Mouse (Mus musculus) large intestine, adult 2 months (tissue): Measurements from ENCODE around the gene Pdilt. TPM values are rescaled to one million over a fixed set of nuclear protein-coding genes. Genes with fewer than 3 reads are reported as not detected.
"Not testable (repeated sequence)": the region's sequence is repeated elsewhere in the genome, so short reads cannot be mapped to it uniquely, and the experiment has no call there.

Experiments used
- DNase-seq: peaks from one replicate; pipeline ENCODE4 v3.0.0-alpha.2; 2012; ENCODE audit warnings: low read depth, low spot score
- WGBS: fragments of 180-500 bp; shearing (Covaris S2); methylation state at CpG from one replicate; pipeline ENCODE4 v1.1.7; 2018; 5-methylcytosine and 5-hydroxymethylcytosine counted together
- polyA plus RNA-seq: library from polyadenylated mRNA; depleted of rRNA; stranded (reverse); fragments of >200 nt; gene quantifications from 2 replicates; pipeline ENCODE4 v1.2.3, GENCODE M21; 2012; rRNA removed

The Pdilt gene
- not detected in 2 replicates for polyA plus RNA-seq

DNA sequence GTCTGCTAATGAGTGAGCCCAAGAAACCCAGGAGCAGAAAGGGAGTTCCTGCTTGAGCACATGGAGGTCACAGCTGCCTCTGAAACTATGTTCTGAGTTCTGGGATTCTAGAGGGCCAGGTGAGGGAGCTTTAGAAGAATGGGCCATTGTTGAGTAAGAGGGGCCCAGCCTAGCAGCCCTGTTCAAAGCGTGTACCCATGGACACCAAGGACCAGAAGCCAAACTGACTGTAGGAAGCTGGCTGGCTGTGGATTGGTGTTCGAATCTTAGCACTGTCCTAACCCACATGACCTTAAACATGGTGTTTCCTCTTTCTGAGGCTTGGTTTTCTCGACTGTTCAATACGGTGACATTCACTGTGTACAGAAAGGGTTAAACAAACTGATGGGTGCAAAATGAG, at the start of gene Pdilt:
TSS of gene Pdilt (minus strand) at position 101 of the 400 bp plus-strand sequence.
- no peak for DNase-seq
- WGBS: 67% methylated on average over 4 of the region's 4 CpGs

DNA sequence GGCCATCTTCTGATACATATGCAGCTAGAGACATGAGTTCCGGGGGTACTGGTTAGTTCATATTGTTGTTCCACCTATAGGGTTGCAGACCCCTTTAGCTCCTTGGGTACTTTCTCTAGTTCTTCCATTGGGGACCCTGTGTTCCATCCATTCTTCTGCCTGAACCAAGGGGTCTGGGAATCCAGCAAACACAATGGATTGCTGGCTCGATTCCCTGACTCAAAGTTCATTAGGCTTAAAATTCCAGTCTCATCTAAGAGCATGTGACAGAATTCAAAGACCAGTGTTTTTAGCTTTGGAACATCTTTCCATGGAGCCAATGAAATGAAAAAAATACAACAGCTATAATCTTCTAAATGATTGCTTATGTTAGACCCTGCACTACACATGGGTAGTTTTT, 39.2 kb upstream of the Pdilt start:
- not testable (repeated sequence) for DNase-seq
- WGBS: 92% methylated on average over 2 of the region's 2 CpGs

DNA sequence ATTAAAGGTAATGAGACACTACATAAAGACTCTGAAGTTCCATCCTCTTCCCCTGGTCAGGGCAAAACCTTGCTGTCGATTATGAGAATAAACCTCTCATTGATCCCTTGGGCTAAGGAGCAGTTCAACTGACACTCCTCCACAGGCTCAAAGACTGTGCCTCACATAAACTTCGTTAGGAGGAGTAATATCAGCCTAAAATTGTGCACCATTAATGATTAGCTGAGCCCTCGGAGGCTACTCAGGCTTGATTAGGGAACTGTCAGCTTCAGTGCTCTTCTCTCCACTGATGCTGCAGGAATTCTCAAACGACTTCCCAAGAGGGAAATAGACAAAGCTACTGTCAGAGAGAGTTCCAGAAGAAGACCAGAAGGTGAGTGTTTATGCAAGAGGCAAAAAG, 38.2 kb upstream of the Pdilt start:
- DNase-seq: no peak
- 45% methylated on average over 4 of the region's 4 CpGs for WGBS

DNA sequence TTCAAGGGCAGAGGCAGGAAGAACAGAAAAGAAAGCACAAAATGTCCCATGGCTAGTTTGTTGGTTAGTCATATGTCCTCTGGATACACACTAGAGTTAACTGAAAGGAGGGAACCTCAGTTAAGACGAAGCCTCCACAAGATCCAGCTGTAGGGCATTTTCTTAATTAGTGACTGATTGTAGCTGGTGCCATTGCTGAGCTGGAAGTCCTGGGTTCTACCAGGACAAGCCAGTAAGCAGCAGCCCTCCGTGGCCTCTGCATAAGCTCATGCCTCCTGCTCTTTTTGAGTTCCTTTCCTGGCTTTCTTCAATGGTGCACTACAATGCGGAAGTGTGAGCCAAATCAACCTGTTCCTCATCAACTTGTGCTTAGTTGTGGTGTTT, 37.2 kb upstream of the Pdilt start:
- DNase-seq: no peak
- 81% methylated on average over 3 of the region's 3 CpGs for WGBS

DNA sequence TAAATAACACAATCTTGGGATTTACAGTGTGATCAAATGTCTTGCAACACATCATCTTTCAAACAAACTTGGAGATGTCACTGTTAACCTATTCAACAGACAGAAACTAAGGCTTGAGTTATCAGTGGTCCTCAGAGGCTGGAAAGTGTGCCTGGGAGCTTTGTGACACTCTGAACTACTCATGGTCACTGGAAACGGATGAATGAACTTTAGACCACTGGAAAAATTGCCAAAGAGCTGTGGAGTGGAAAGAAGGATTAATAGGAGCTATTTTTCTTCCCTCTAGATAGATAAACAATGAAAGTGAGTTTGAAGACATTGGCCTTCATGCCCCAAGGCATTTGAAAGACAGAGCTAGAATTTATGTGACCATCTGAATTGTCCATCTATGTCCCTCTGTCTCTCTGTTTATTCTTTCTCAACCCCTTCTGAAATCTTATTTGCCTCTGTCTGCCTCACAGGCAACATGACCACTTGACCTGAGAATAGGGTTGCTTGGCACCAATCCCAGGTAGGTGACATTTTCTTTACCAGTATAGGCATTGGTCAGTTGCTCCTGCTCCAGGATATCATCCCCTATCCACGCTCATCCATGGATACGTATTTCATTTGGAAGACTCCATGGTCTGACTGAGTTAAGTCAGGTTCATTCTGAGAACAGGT, 36.6 kb upstream of the Pdilt start:
- DNase-seq: no peak

DNA sequence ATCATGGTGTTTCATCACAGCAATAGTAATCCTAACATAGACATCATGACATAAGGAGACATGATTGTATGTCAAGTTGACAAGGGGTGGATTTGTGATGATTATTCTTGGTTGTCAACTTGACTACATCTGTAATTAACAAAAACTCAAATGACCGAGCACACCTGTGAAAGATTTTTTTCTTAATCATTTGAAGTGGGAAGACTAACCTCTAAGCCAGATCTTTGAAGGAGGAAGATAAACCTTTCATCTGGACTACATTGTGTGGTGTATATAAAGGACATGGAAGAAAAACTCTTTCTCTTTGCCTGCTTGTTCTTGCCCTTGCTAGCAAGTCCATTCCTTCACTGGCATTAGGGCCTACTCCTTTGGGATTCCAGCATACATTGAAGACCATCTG, 30.8 kb upstream of the Pdilt start, which contains the start of gene Acsm2:
TSS of gene Acsm2 (plus strand) at position 301 of the 400 bp plus-strand sequence.
- 81% methylated on average over 1 of the region's 1 CpGs for WGBS
- no peak for DNase-seq

More for the DNA sequence above, 36.6 kb upstream of the Pdilt start:
- 71% methylated on average over 3 of the region's 3 CpGs for WGBS

DNA sequence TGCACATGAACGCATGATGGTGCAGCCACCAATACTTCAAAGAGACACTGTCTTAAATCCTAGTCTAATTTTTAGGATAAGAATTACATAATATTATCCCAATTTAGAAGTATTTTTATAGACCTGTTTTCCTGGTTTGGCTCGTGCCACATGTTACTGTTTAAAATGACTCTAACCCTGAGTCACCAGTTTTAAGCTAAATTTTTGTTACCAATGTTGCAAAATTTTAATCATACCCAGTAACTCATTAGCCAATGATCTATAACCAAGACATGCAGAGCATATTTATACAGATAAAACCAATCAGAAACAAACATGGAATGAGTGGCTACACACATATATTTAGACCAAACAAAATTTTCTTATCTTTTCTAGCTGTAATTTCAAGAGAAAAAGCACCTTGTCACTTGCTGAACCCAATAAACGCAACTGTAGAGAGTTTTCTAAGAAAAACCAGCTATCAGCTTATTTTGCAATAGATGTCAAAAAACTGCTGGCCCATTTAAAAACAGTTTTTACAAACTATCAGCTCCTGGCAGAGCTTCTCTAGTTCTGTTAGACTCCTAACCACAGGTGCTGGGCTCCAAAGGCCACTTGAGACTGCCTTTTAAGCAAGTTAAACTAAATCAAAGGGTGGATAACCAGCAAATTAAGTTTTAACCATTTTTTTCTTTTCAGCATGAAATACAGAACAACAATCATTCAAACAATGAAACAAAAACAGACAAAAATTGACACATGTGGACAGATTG, 27.4 kb upstream of the Pdilt start:
- 69% methylated on average over 3 of the region's 3 CpGs for WGBS

DNA sequence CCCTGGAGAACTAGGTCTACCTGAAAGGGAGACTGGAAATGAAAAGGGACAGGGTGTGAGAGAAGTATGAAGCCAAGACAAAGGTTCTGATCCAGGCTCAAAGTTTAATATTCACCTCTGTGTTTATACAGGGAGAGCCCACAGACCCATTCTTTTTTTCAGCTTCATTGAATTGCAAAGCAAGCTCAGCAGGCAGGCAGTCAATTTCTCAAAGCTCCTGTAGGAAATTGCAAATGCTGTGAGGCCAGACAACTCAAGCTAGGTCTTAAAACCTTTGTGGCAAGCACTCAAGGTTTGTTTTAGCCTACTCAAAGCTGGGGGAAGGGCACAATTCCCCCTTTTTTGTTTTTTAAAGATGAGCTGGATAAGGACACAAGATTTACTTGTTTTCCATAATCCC, 22.3 kb upstream of the Pdilt start:
- DNase-seq: no peak

More for the DNA sequence above, 27.4 kb upstream of the Pdilt start:
- DNase-seq: no peak

DNA sequence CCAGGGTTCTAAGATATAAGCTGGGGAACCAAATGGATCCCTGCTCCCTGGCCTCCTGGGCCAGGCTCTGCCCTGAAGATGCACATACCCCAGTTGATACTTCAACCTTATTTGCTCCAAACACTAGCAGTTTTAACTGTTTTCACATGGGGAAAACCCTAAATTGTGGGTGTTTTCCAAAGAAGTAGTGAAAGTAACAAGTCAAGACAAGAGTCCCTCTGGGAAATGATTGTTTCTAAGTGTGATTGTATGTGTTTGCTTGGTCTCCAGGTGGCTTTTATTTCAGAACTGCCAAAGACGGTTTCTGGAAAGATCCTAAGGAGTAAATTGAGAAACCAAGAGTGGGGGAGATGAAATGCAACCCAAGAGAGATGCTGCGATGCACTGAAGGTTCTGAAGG, 19.2 kb upstream of the Pdilt start:
- 58% methylated on average over 2 of the region's 2 CpGs for WGBS

DNA sequence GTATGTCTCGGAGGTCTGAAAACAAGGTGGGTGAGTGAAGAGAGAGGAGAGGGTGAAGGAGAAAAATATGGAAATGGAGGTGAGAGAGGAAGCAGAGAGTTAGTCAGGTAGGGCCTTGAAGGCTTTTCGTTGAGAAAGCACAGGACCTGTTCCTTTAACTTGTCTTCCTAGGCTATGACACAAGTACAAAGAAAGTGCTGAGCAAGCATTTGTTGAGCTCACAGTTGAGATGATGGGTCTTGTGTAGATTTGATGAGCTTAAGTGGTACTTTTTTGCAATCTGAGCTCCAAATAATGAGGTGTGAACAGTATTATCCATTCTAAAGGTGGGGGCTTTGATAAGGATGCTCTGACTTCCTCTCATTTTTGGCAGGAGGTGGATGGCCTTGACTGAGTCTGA, 11.1 kb upstream of the Pdilt start:
- 75% methylated on average over 2 of the region's 2 CpGs for WGBS

More for the DNA sequence above, 19.2 kb upstream of the Pdilt start:
- DNase-seq: no peak

DNA sequence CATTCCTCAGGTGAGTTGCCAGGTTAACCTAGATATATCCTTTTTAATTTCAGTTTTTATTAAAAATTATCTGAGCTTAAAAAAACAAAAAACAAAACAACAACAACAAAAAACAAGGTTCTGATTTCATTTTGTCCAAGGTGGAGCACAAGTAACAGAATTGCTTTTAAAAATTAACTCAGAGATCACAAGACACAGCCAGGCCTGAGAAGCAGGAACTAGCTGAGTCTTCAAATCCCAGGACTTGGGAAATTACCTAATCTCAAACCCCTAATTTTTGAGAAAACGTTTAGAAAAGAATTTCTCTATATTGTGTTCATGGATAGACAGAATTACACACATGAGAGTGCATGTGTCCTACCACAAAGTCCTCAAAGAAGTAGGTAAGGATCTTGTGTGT, 9.6 kb upstream of the Pdilt start:
- 43% methylated on average over 1 of the region's 1 CpGs for WGBS
- no peak for DNase-seq

More for the DNA sequence above, 11.1 kb upstream of the Pdilt start:
- DNase-seq: no peak

DNA sequence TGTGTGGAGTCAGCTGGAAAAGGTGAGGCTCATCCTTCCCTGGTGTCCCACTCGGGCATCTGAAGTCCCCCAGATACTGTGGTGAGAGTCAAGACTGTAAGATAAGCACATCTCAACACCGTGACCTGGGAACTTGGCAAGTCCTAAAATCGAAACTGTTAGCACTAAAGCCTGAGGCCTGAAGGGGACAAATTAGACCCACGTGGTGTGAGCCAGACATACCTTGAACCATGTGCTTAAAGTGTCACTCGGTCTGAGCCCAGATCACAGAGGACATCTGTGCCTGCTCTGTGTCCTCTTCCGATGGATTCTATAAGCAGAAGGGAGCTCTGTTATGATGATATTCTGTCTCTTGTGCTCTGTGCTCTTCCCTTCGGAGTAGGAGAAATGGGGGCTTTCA, 5.3 kb upstream of the Pdilt start:
- DNase-seq: no peak
- 71% methylated on average over 7 of the region's 7 CpGs for WGBS

DNA sequence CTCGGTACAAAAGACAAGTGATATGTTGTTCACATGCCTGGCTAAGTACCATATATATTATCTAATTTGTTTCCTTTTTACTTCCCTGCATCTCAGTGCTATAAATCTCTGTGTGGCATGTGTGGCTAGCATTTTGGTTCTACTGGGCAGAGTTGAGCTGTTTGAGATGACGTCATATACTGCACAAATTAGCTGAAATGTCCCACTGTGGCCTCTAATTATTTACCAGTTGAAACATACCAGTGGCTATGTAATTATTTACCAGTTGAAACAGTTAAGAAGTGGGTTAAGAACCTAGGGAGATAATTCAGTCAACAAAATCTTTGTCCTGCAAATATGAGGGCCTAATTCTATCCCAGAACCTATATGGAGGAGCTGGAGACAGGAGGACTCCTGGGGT, 4.3 kb upstream of the Pdilt start:
- 47% methylated on average over 2 of the region's 2 CpGs for WGBS
- DNase-seq: no peak

DNA sequence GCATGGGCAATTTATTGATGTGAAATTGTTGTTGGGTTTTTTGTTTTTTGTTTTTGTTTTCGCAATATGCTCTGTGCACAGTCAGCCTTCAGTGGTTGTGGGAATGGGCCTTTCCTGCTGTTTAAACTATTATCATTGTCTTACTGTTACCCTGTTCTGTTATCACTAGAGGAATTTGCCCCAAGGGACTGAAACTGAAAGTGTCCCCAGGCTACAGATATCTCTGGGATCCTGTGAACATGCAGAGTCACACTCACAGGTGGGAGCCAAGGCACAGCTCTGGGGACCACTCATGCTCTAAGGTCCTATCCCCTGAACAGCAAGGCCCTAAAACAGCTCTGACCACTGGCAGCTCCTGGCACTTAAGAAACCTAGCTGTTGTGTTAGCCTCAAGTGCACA, 3.8 kb upstream of the Pdilt start:
- 100% methylated on average over 1 of the region's 1 CpGs for WGBS
- no peak for DNase-seq

DNA sequence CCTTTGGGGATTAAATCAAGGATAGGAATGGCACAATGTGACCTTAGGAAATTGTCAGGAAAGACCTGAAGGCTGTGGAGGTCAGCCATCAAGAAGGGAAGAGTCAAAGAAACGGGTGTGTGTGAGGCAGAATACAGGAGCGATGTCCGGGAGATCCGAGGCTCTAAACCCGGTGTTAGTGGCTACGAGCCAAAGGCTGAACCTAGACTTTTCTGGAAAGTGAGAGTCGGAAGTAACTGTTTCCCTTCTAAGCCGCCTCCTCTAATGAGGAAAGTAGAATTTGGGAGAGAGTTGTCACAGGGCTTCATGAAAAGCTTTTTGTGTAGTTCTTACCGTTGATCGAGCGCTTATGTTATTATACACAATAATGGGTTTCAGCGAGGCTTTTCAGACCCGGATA, 3.2 kb upstream of the Pdilt start:
- DNase-seq: no peak
- 71% methylated on average over 13 of the region's 13 CpGs for WGBS

DNA sequence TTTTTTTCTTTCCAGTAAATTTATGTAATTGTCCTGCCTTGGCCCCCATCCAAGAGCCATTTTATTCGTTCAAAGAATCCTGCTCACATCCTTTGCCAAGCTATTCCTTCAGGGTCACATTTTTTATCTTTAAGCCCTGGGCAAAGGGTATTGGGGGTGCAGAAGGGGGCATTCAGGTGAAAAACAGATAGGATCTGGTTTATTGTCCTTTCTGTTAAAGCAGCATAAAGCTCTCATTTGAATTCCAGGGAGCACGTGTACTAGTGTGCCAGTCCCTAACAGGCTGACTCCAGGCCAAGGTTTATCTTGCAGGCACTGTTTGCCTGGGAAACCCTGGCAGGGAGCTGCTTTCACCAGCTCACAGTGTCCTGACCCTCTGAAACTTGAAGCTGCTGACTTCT, 2.6 kb upstream of the Pdilt start:
- 4% methylated on average over 2 of the region's 2 CpGs for WGBS
- DNase-seq: no peak

DNA sequence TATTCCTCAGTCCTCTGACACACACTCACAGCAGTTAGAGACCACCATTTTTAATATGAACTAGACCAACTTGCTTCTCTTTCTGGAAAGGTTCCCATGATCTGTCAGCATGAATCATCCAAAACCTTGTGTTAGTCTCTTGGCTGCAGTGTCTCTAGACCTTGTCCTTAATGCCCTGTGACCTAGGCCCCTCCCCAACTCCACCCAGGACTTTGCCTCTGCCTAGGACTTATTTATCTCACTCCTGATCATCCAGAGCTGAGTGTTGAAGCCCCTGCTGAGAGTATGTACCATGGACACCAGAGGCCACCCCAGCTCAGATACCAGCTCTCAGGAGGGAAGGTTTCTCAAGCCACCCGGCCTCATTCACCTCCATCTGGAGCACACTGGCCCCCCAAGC, 904 bp downstream of the Pdilt start:
- 81% methylated on average over 1 of the region's 1 CpGs for WGBS
- DNase-seq: no peak

DNA sequence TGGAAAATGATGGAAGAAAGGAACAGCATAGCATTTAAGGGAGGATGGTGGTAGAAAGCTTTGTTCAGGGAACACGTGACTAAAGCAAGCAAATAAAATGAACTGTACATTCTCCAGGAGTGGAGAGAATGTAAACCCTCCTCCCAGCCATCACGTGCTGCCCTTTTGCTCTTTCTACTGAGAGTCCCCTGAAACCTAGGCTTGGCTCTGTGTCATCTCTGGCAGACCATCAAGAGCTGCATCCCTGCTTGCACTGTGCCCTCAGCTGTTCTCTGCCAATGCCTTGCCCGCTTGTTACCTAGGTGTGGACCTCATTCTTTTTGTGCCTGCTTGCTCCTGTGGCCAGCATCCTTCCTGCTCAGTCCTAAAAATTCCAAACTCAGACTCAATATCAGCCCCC, 1.5 kb downstream of the Pdilt start:
- WGBS: 33% methylated on average over 3 of the region's 3 CpGs
- no peak for DNase-seq

DNA sequence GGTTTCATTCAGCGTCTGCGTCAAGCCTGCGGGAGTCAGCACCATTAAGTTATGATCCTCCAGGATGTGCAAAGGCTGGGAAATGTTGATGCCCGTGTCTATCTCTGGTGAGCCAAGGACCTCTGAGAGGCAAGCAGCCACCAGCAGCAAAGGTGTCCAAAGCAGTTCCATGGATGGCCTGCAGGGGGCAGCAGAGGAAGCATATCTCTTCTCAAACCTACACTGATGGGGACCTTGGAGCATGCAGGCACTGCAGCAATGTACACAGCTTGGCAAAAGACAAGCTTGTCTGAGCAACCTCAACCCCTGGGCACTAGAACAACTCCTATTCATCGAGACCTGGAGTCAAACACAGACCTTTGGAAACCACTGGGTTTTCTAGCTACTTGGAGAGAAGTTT, 3.6 kb downstream of the Pdilt start:
- DNase-seq: peak; percentile 10
- WGBS: 35% methylated on average over 5 of the region's 5 CpGs

DNA sequence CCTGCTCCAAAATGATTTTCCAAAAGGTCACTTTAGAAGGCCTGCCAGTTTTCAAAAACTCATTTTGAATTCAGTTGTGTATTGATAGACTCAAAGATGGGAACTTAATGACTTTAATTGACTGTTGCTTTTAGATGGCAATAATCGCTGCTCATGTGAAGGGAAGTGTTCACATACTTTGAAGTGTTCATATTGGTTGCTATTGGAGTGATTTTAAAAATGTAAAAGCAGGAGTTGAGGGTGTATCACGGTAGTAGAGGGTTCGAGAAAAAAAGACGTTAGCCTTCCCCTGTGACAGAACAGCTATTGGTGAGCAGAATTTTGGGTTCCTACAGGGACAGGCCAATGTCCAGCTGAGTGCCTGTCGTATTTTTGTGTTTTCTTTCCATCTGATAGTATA, 4.1 kb downstream of the Pdilt start, which contains the start of gene Acsm5:
TSS of gene Acsm5 (plus strand) at position 301 of the 400 bp plus-strand sequence.
- WGBS: 70% methylated on average over 5 of the region's 5 CpGs
- DNase-seq: no peak

DNA sequence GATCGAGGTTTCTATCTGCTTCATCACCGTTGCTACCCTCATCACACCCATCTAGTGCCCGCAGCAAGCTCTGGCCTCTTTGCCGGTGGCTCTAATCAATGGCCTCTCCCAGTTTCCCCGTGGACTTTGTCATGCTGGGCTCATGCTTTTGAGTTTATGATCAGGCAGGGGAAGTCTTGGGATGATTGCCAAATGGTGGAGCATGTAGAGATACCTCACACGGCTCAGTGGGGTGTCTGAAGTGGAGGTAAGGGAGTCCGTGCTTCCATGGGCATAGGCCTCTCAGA, 7.1 kb downstream of the Pdilt start:
- DNase-seq: no peak
- WGBS: 39% methylated on average over 7 of the region's 7 CpGs
